Mouse (Mus musculus) lung, embryonic 16.5 days (tissue): ENCODE results near the gene Pde6c. TPM values are rescaled to one million over a fixed set of nuclear protein-coding genes. Genes with fewer than 3 reads are reported as not detected.

Source experiments
- ATAC-seq: fragments of 200-750 bp; cut with Nextera tagmentation; 2 replicates; pipeline ENCODE4 v1.8.0; 2017; ENCODE audit warnings: low read depth, mild to moderate bottlenecking, moderate library complexity
- H3K27ac ChIP-seq: fragments of 300-500 bp; sonication (generic); 2 replicates; pipeline ENCODE4 v1.5.1; 2014; ENCODE audit warnings: mild to moderate bottlenecking, control low read depth, low read length
- H3K27me3 ChIP-seq: fragments of 300-500 bp; sonication (generic); 2 replicates; pipeline ENCODE4 v1.6.1; 2014; ENCODE audit warnings: low read depth, low read length, mixed read lengths; ENCODE audit not compliant: control insufficient read depth, insufficient read depth
- H3K36me3 ChIP-seq: fragments of 300-500 bp; sonication (generic); 2 replicates; pipeline ENCODE4 v1.6.1; 2014; ENCODE audit warnings: low read length; ENCODE audit not compliant: control insufficient read depth, insufficient read depth
- H3K4me1 ChIP-seq: fragments of 300-500 bp; sonication (generic); replicated peaks from 2 replicates; pipeline ENCODE4 v1.6.1; 2014; ENCODE audit warnings: low read length, mixed read lengths; ENCODE audit not compliant: control insufficient read depth, insufficient read depth
- H3K4me2 ChIP-seq: fragments of 300-500 bp; sonication (generic); 2 replicates; pipeline ENCODE4 v1.6.1; 2014; ENCODE audit warnings: low read depth, low read length, control low read depth
- H3K4me3 ChIP-seq: fragments of 300-500 bp; sonication (generic); 2 replicates; pipeline ENCODE4 v1.5.1; 2014; ENCODE audit warnings: mild to moderate bottlenecking, low read length, control low read depth
- H3K9ac ChIP-seq: fragments of 300-500 bp; sonication (generic); 2 replicates; pipeline ENCODE4 v1.6.1; 2014; ENCODE audit warnings: low read length, control low read depth
- H3K9me3 ChIP-seq: fragments of 300-500 bp; sonication (generic); 2 replicates; pipeline ENCODE4 v1.6.1; 2016; ENCODE audit warnings: low read length; ENCODE audit not compliant: control insufficient read depth
- WGBS: fragments of 180-500 bp; shearing (Covaris S2); extraction: QIAGEN DNeasy Blood & Tissue Kit; methylation state at CpG from one replicate; pipeline ENCODE4 v1.1.7; 2014; 5-methylcytosine and 5-hydroxymethylcytosine counted together
- polyA plus RNA-seq: library from polyadenylated mRNA; unstranded; fragments of >200 nt; fragmentation: Nextera tagmentation; extraction: Ambion mirVana; gene quantifications from 2 replicates; pipeline ENCODE4 v1.2.1, GENCODE M21; 2015

Gene Pde6c
- not detected in 2 replicates for polyA plus RNA-seq

- WGBS, result 74% methylated on average over 6 of the region's 6 CpGs
- Histone ChIP-seq H3K4me1 (no peaks in the 10 kb centered on the region), H3K9ac (no peak within 1 kb of the TSS)
Observed at GRCm38 (mm10) chr19:38132481-38132880, at the start of gene Pde6c. TSS of gene Pde6c (plus strand) at chr19:38132781.

GRCm38 (mm10) chr19:38082931-38083525 is 49.6 kb upstream of the Pde6c start:
- H3K9ac ChIP-seq, result no peak overlapping the region
- H3K4me3 ChIP-seq, result no peak overlapping the region
- no peaks in the 10 kb centered on the region for H3K9me3 ChIP-seq
- ATAC-seq, result no peak
- no peaks in the 10 kb centered on the region for H3K4me1 ChIP-seq
- no peaks in the 10 kb centered on the region for H3K36me3 ChIP-seq
- no peaks in the 10 kb centered on the region for H3K27me3 ChIP-seq
- 35% methylated on average over 5 of the region's 5 CpGs for WGBS
- H3K4me2 ChIP-seq, result no peak overlapping the region
- H3K27ac ChIP-seq, result no peak overlapping the region

More at GRCm38 (mm10) chr19:38132481-38132880, at the start of gene Pde6c:
- Histone ChIP-seq H3K27ac (no peak within 1 kb of the TSS), H3K36me3 (no peaks in the 10 kb centered on the region), H3K4me2 (no peak within 1 kb of the TSS), H3K4me3 (no peak within 1 kb of the TSS), H3K27me3 (no peaks in the 10 kb centered on the region), H3K9me3 (no peaks in the 10 kb centered on the region)
- ATAC-seq, result no peak

GRCm38 (mm10) chr19:38085841-38086240 is 46.7 kb upstream of the Pde6c start:
- Histone ChIP-seq H3K4me3 (no peak overlapping the region), H3K4me1 (no peaks in the 10 kb centered on the region), H3K27me3 (no peaks in the 10 kb centered on the region), H3K27ac (no peak overlapping the region), H3K36me3 (no peaks in the 10 kb centered on the region), H3K9ac (no peak overlapping the region), H3K9me3 (no peaks in the 10 kb centered on the region), H3K4me2 (no peak overlapping the region)
- no peak for ATAC-seq
- 81% methylated on average over 4 of the region's 4 CpGs for WGBS

GRCm38 (mm10) chr19:38086948-38087551 is 45.5 kb upstream of the Pde6c start:
- H3K9ac ChIP-seq, result no peak overlapping the region
- peak; percentile 95 for ATAC-seq
- no peak overlapping the region for H3K4me2 ChIP-seq
- no peak overlapping the region for H3K27ac ChIP-seq
- 40% methylated on average over 11 of the region's 11 CpGs for WGBS
- H3K4me3 ChIP-seq, result no peak overlapping the region
- peaks cover 4% of the 10 kb centered on the region; the same call in 1 of the 2 replicates for H3K4me1 ChIP-seq
- H3K9me3 ChIP-seq, result no peaks in the 10 kb centered on the region
- H3K27me3 ChIP-seq, result no peaks in the 10 kb centered on the region
- H3K36me3 ChIP-seq, result no peaks in the 10 kb centered on the region

GRCm38 (mm10) chr19:38089358-38089757 is 43.2 kb upstream of the Pde6c start:
- no peaks in the 10 kb centered on the region for H3K36me3 ChIP-seq
- H3K27me3 ChIP-seq, result peaks cover under 1% of the 10 kb centered on the region; the same call in 1 of the 2 replicates
- 61% methylated on average over 8 of the region's 8 CpGs for WGBS
- peaks cover 4% of the 10 kb centered on the region; the same call in 1 of the 2 replicates for H3K4me1 ChIP-seq
- no peak overlapping the region for H3K4me3 ChIP-seq
- H3K27ac ChIP-seq, result no peak overlapping the region
- no peaks in the 10 kb centered on the region for H3K9me3 ChIP-seq
- ATAC-seq, result no peak
- H3K9ac ChIP-seq, result no peak overlapping the region
- no peak overlapping the region for H3K4me2 ChIP-seq

GRCm38 (mm10) chr19:38091512-38091985 is 41.0 kb upstream of the Pde6c start:
- ATAC-seq, result no peak
- WGBS, result 51% methylated on average over 4 of the region's 4 CpGs
- Histone ChIP-seq H3K27me3 (peaks cover 10% of the 10 kb centered on the region), H3K4me2 (no peak overlapping the region), H3K4me3 (no peak overlapping the region), H3K36me3 (no peaks in the 10 kb centered on the region), H3K4me1 (peaks cover 4% of the 10 kb centered on the region; the same call in 1 of the 2 replicates), H3K9ac (no peak overlapping the region), H3K27ac (peak overlapping the region; percentile 5; the same call in 1 of the 2 replicates), H3K9me3 (no peaks in the 10 kb centered on the region)

GRCm38 (mm10) chr19:38096231-38096630 is 36.4 kb upstream of the Pde6c start:
- H3K27ac ChIP-seq, result no peak overlapping the region
- H3K9me3 ChIP-seq, result no peaks in the 10 kb centered on the region
- H3K36me3 ChIP-seq, result no peaks in the 10 kb centered on the region
- no peak overlapping the region for H3K4me2 ChIP-seq
- no peak overlapping the region for H3K4me3 ChIP-seq
- ATAC-seq, result no peak
- peaks cover 10% of the 10 kb centered on the region; the same call in 1 of the 2 replicates for H3K4me1 ChIP-seq
- WGBS, result 8% methylated on average over 4 of the region's 4 CpGs
- peaks cover 34% of the 10 kb centered on the region for H3K27me3 ChIP-seq
- H3K9ac ChIP-seq, result no peak overlapping the region

- WGBS, result under 1% methylated on average over 76 of the region's 77 CpGs
- H3K4me2 ChIP-seq, result peak within 1 kb of the TSS; percentile 64
- 0 out of 2 replicates have a peak, but pooled peaks cover 6% of the 10 kb centered on the region for H3K4me1 ChIP-seq
- H3K4me3 ChIP-seq, result peak within 1 kb of the TSS; percentile 40
- H3K9me3 ChIP-seq, result no peaks in the 10 kb centered on the region
- peaks cover 34% of the 10 kb centered on the region for H3K27me3 ChIP-seq
- no peaks in the 10 kb centered on the region for H3K36me3 ChIP-seq
- ATAC-seq, result peak; percentile 73
- peak within 1 kb of the TSS; percentile 31; the same call in 1 of the 2 replicates for H3K9ac ChIP-seq
- H3K27ac ChIP-seq, result no peak within 1 kb of the TSS
Observed at GRCm38 (mm10) chr19:38096858-38097758, 35.5 kb upstream of the Pde6c start, which contains the start of gene Ffar4. TSS of gene Ffar4 (plus strand) at chr19:38097071.

GRCm38 (mm10) chr19:38107871-38108270 is 24.7 kb upstream of the Pde6c start:
- ATAC-seq, result no peak

More at GRCm38 (mm10) chr19:38107871-38108270, 24.7 kb upstream of the Pde6c start:
- Histone ChIP-seq H3K27me3 (no peaks in the 10 kb centered on the region), H3K9me3 (no peaks in the 10 kb centered on the region), H3K4me1 (no peaks in the 10 kb centered on the region), H3K27ac (no peak overlapping the region), H3K4me3 (no peak overlapping the region), H3K4me2 (no peak overlapping the region), H3K36me3 (no peaks in the 10 kb centered on the region), H3K9ac (no peak overlapping the region)
- 84% methylated on average over 4 of the region's 4 CpGs for WGBS
